Mouse (Mus musculus) kidney, postnatal 36 days (tissue): ENCODE measurements around the gene Dennd2c.
"Not testable (repeated sequence)": the region's sequence is repeated elsewhere in the genome, so short reads cannot be mapped to it uniquely, and the experiment has no call there.

Source experiments
- DNase-seq, 2 experiments: peaks; one replicate each; pipeline ENCODE4 v3.0.0; 2021 to 2022; ENCODE audit warnings: mixed read lengths in 2 of 2

Gene Dennd2c

GRCm38 (mm10) chr3:103171505-103172267 lies 69.3 kb downstream of the Dennd2c start, which contains the start of gene Bcas2:
Gene Bcas2 (plus strand): TSS chr3:103171655.
- peak; percentile 98 to 100 for DNase-seq

- peak in 1 of 2 experiments; percentile 4 for DNase-seq
Observed at GRCm38 (mm10) chr3:103172615-103173014, 70.2 kb downstream of the Dennd2c start.

DNA sequence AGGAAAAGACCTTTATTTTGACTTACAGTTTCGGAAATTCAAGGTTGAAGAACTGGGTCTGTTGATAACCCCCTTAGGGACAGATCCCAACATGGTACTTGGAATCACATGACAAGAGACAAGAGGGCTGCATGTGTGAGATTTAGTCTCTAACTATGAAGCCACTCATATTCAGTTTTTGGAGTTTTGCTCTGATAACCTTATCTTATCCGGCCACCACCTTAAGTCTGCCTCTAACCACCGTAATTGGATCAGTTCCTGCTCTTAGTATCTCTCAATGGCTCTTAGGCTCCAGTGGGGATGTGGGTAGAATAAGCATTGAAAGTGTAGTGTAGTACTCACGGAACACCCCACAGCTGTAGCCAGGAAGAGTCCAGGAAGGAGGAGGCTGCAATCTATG lies 74.3 kb downstream of the Dennd2c start:
- no peak for DNase-seq

- DNase-seq = no peak
Observed at GRCm38 (mm10) chr3:103179527-103179926, 77.1 kb downstream of the Dennd2c start.

DNA sequence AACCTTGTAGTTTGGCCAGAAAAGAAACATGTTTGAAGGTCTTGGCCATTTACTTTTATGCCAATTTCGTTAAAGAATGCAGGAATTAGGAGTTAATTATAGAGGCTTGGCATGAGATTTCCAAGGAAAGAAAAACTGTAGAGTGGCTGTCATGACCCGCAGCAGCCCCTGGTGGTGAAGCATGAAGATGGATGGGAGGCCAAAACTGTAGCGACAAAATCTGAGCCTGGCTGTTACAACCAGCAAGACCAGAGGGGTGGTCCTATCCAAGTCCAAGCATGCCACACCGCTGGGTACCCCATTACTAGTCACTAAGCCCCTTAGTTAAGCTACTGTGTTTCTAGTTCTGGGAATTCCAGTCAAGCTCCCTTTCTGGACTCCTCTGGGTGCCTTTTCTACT lies 78.8 kb downstream of the Dennd2c start:
- peak in 1 of 2 experiments; percentile 9 for DNase-seq

DNA sequence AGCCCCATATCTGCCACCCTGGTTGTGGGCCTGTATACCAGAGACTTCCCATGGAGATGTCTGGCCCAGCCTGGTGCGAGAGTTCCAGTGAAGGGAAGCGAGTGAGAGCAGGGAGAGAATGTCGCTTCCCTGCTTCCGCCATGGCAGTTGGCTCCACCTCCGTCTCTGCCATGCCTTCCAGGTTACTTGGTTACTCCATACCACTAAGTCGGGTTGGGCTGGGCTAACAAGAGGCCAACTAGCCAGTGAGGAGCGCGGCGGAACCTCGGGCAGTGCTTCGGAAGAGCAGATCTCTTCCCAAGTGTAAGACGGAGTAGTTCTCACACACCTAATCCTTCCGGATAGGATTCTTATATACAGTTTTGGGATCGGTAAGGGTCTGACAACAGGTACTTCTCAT lies 80.4 kb downstream of the Dennd2c start:
- DNase-seq = no peak

DNA sequence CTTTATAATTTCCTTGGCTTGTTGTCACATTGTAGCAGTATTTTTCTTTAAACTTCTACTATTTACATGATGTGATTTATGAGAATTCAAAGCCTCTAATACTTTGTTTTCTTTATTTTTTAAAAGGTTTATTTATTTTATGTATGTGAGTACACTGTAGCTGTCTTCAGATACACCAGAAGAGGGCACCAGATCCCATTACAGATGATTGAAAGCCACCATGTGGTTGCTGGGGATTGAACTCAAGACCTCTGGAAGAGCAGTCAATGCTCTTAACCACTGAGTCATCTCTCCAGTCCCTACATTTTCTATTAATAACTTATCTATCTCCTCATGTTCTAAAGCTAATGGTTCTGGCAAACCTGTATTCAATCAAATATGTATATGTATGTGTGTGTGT lies 82.1 kb downstream of the Dennd2c start:
- peak in 1 of 2 experiments; percentile 11 for DNase-seq

- DNase-seq = no peak
Observed at GRCm38 (mm10) chr3:103188451-103188850, 86.0 kb downstream of the Dennd2c start.

- no peak for DNase-seq
Observed at GRCm38 (mm10) chr3:103188856-103189255, 86.5 kb downstream of the Dennd2c start.

GRCm38 (mm10) chr3:103192161-103192560 lies 89.8 kb downstream of the Dennd2c start:
- no peak for DNase-seq

- DNase-seq = no peak
Observed at GRCm38 (mm10) chr3:103193186-103193585, 90.8 kb downstream of the Dennd2c start.

GRCm38 (mm10) chr3:103196320-103196823 lies 94.0 kb downstream of the Dennd2c start:
- DNase-seq = no peak

- no peak for DNase-seq
Observed at GRCm38 (mm10) chr3:103199386-103199785, 97.0 kb downstream of the Dennd2c start.

DNA sequence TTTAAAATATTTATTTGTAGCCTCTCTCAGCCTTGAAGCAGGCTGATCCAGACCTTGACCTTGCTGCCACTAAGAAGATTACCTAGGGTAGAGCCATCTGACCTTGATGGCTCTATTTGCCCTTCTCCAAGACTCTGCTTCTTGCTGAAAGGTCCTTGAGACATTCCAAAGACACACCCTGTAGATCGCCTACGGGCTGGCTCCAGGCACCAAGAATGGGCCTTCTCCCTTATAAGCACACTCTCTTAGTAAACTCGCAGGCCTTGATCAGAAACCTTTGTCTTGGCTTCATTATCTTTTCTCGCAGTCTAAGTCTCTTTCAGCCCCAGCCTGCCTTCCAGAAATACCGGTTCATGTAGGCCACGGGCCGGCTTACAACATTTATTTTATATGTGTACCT lies 98.7 kb downstream of the Dennd2c start:
- DNase-seq = not testable (repeated sequence)

GRCm38 (mm10) chr3:103203554-103203953 lies 101.2 kb downstream of the Dennd2c start:
- DNase-seq = no peak

- no peak for DNase-seq
Observed at GRCm38 (mm10) chr3:103204445-103204844, 102.0 kb downstream of the Dennd2c start.

DNA sequence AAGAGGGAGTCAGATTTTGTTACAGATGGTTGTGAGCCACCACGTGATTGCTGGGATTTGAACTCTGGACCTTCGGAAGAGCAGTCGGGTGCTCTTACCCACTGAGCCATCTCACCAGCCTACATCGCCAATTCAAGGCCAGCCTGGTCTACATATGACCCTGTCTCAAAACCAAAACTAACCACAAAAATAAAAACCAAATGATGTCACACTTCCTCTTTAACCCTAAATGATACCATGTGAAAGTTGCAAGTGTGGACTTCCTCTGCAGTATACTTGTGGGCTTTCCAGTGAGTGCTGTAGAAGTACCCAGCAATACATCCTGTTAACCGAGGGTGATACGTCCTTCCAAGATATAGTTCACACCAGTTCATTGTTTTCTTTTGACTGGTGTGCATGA lies 104.0 kb downstream of the Dennd2c start:
- no peak for DNase-seq

GRCm38 (mm10) chr3:103207749-103208148 lies 105.3 kb downstream of the Dennd2c start:
- no peak for DNase-seq

DNA sequence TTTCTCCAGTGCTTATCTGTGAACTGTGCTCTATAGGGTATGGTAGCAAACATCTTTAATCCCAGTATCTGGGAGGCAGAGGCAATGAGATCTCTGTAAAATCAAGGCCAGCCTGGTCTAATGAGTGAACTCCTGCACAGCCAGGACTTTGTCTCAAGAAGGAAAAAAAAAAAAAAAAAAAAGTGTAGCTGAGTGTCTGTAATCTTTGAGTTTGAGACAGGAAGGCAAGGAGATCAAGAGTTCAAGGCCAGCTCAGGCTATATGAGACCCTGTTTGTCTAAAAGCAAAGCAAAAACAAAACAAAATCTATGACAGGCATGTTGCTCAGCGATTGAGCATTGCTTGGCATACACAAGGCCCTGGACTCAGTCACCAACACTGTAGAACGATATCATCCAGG lies 105.8 kb downstream of the Dennd2c start:
- no peak for DNase-seq

GRCm38 (mm10) chr3:103211101-103211500 lies 108.7 kb downstream of the Dennd2c start:
- no peak for DNase-seq

DNA sequence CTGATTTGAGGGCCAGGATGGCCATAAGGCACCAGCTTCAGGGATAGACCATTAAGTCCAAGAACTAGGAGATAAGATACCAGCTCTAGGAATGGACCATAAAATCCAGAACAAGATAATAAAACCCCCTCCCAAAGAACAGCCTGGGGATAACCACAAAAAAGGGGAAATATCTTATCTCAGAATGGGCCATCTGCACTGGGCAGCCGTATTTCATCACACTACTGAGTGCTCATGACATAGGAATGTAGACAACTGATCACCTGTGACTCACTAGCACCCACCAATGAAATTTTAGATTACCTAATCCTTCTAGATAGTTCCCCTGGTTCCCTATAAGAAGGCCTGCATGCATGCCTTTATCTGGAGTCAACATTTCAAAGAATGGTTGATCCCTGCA lies 109.7 kb downstream of the Dennd2c start:
- DNase-seq = no peak

DNA sequence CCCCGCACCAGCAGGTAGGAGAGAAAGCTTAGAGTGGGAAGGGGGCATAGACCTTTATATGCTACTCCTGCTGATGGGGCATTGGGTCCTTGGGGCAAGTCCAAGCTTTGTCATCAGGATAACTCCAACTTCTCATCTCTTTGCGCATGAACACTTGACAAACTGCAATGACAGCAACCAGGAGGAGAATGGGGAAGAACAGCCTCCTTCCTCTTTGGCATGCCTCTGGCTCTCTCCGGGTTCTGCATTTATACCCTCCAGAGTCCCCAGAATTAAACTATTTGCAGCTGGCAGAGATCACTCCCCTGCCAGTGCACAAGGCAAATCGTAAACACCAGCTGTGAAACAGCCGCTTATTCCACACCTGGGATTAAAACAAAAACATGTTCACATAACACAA lies 111.1 kb downstream of the Dennd2c start:
- DNase-seq = no peak

DNA sequence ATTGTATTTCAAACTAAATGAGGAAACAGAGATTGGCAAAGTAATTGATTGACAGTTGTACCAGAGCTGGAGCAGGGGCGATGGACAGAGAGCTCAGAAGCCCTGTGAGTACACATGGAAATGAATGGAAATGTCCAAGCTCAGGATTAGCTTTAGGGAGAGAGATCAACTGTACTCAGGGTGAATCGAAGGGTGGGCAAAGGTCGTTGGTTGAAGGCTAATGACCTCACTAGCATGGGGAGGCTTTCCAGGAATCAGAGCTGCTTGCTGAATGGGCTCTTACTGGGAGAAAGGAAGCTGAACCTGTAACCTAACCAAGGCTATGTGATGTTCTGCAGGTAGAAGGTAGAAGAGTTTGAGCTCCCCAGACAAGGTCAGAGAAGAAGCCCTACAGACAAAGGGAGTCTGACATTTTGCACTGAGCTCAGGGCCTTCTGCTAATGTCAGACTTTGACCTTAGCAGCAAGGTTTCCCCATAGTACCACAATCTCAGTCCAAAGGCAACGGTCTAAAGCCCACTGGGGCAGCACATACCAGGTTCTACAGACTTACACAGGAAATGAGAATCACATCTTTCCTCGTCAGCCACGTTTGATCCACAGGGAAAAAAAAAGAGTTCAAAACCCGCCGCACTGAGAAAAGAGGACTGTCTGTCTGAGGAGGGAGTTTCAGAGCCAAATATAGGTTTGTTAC lies 112.3 kb downstream of the Dennd2c start:
- DNase-seq = peak; percentile 49 to 50

- DNase-seq = not testable (repeated sequence)
Observed at GRCm38 (mm10) chr3:103215399-103215798, 113.0 kb downstream of the Dennd2c start.
